Mouse (Mus musculus): ENCODE results near the gene Nr3c2. TPM values are rescaled to one million over a fixed set of nuclear protein-coding genes. Genes with fewer than 3 reads are reported as not detected.

The Nr3c2 gene
- polyA plus RNA-seq, 1 experiment from 2014 or later: 1.6 TPM

DNA sequence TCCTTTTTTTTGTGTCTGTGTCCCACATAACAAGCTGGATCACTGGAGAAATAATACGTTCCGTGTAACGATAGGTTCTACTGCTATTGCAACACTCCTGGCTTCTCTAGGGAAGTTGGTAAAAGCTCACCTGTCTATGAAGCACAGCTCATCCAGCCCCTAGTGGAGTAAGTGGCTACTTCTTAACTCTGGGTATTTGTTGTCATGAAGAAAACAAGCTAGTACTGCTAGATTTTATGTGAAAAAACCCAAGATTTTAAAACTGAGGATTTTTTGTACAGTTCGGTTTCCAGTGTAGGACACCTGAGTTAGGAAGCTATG lies 271.2 kb downstream of the Nr3c2 start:
- no peak for ATAC-seq (ENCODE audit: insufficient number of reproducible peaks, low FRiP score)
- no peaks in the 10 kb centered on the region for H3K27me3 ChIP-seq (replicated peaks)
- H3K4me1 ChIP-seq (replicated peaks): 0 out of 2 replicates have a peak, but pooled peaks cover 6% of the 10 kb centered on the region
- WGBS: 91% methylated on average over 4 of the region's 4 CpGs
- H3K9ac ChIP-seq: no peak overlapping the region
- no peak overlapping the region for H3K4me2 ChIP-seq
- 0 out of 2 replicates have a peak, but pooled peaks cover 3% of the 10 kb centered on the region for H3K9me3 ChIP-seq (replicated peaks)
- H3K4me3 ChIP-seq: no peak overlapping the region
- no peaks in the 10 kb centered on the region for H3K36me3 ChIP-seq
- H3K27ac ChIP-seq (ENCODE audit: poor library complexity, severe bottlenecking): no peak overlapping the region

DNA sequence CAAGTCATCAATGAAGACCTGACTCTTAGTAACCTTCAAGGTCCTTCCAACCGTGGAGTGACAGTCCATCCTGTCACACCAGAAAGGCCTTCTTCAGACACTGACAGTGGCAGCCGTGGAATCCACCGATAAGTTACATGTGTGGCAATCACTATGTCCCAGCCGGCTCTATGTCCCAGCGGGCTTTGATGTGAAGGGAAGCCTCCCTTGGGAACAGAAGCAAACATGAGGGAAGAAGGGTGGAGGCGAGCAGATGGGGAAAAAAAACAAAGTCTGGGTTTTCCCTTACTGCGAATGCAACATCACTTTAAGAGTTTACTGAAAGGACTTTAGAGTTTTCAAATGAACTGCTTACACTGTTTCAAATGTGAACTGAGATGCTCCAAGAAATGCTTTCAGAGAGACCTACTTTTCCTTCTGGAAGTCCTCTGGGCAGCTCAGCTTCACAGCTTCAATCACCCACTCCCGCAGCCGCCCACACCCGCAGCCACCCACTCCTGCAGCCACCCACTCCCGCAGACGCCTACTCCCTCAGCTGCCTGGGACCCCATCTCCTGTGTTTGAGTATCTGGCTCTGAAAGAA lies 273.9 kb downstream of the Nr3c2 start:
- Histone ChIP-seq H3K27ac (ENCODE audit: poor library complexity, severe bottlenecking) (no peak overlapping the region), H3K4me3 (no peak overlapping the region), H3K4me2 (no peak overlapping the region), H3K4me1 (replicated peaks) (0 out of 2 replicates have a peak, but pooled peaks cover 6% of the 10 kb centered on the region), H3K36me3 (no peaks in the 10 kb centered on the region), H3K27me3 (replicated peaks) (no peaks in the 10 kb centered on the region), H3K9me3 (replicated peaks) (0 out of 2 replicates have a peak, but pooled peaks cover 2% of the 10 kb centered on the region), H3K9ac (no peak overlapping the region)
- no peak for ATAC-seq (ENCODE audit: insufficient number of reproducible peaks, low FRiP score)
- WGBS: 49% methylated on average over 12 of the region's 12 CpGs

DNA sequence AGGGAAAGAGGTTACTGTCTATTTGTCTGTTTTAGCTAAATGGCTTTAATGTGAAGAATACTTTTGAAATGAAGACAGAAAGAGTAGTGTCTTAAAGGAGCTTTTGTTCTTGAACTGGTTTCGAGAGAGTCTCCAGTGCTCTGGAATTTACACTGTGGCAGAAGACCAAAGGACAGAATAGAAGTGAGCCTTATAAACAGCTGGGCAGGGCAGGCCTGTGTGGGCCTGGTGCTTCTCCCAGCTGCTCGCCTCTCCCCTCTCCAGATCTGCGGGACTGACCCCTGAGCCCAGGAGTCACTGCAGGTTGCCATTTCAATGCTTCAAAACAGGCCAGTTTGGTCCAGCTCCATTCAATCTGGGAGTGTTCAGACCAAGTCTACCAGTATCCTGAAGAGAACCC lies 274.5 kb downstream of the Nr3c2 start:
- Histone ChIP-seq H3K4me3 (no peak overlapping the region), H3K27ac (ENCODE audit: poor library complexity, severe bottlenecking) (no peak overlapping the region), H3K27me3 (replicated peaks) (no peaks in the 10 kb centered on the region), H3K4me2 (no peak overlapping the region), H3K4me1 (replicated peaks) (0 out of 2 replicates have a peak, but pooled peaks cover 6% of the 10 kb centered on the region), H3K9ac (no peak overlapping the region), H3K36me3 (no peaks in the 10 kb centered on the region), H3K9me3 (replicated peaks) (no peaks in the 10 kb centered on the region)
- whole genome bisulfite sequencing: 55% methylated on average over 3 of the region's 3 CpGs
- no peak for ATAC-seq (ENCODE audit: insufficient number of reproducible peaks, low FRiP score)

DNA sequence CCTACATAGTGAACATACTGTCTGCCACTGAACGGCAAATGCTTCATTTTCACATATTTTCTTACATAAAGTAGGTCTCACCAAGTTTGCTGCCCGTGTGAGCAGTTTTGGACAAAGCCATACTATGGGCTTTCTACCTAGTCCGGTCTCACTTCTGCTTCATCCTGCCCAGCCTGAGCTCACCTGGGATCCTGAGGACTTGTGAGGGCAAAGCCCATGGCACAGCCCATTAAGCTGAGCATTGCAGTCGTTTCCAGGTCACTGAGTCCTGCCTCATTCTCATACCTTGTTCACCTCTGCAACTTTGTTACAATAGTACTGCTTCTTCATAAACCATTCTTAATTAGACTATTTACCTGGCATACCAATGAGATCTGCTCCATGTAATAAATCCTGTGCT lies 276.2 kb downstream of the Nr3c2 start:
- no peaks in the 10 kb centered on the region for H3K9me3 ChIP-seq (replicated peaks)

DNA sequence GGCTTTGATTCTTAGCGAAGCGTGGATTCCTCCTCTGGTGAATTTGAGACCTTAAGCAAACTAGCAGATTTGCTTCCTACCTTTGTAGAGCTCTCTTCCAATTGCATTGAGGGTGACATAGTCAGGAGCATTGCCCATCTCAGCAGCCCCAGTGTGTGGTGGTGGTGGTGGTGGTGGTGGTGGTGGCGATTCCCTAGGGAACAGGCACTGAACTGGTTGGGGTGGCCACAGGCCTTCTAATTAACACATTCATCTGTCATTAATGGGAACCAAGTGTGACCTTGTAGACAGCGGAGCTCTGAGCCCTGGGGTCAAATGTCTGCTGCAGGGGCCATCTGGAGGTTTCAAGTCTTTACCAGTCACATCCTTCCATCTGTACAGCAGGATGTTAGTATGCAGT lies 277.1 kb downstream of the Nr3c2 start:
- H3K27ac ChIP-seq (ENCODE audit: poor library complexity, severe bottlenecking): no peak overlapping the region

More for the DNA sequence above, 276.2 kb downstream of the Nr3c2 start:
- no peak overlapping the region for H3K4me2 ChIP-seq
- no peak for ATAC-seq (ENCODE audit: insufficient number of reproducible peaks, low FRiP score)
- whole genome bisulfite sequencing: 84% methylated on average over 4 of the region's 4 CpGs
- H3K4me3 ChIP-seq: no peak overlapping the region
- no peaks in the 10 kb centered on the region for H3K36me3 ChIP-seq
- H3K27me3 ChIP-seq (replicated peaks): no peaks in the 10 kb centered on the region
- no peak overlapping the region for H3K9ac ChIP-seq
- H3K27ac ChIP-seq (ENCODE audit: poor library complexity, severe bottlenecking): no peak overlapping the region
- H3K4me1 ChIP-seq (replicated peaks): 0 out of 2 replicates have a peak, but pooled peaks cover 6% of the 10 kb centered on the region

DNA sequence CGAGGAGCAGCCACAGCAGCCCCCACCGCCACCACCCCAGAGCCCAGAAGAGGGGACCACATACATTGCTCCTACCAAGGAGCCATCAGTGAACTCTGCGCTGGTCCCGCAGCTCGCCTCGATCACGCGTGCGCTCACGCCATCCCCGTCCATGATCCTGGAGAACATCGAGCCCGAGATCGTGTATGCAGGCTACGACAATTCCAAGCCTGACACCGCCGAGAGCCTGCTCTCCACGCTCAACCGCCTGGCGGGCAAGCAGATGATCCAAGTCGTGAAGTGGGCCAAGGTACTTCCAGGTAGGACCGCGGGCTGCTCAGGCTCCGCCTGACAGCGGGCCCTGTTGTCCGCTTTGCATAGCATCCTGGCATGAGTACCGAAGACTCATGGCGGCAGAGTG lies 286.6 kb downstream of the Nr3c2 start:
- no peak for ATAC-seq (ENCODE audit: insufficient number of reproducible peaks, low FRiP score)
- no peaks in the 10 kb centered on the region for H3K4me1 ChIP-seq (replicated peaks)
- H3K27ac ChIP-seq (ENCODE audit: poor library complexity, severe bottlenecking): no peak overlapping the region
- no peak overlapping the region for H3K4me2 ChIP-seq
- H3K36me3 ChIP-seq: no peaks in the 10 kb centered on the region
- no peaks in the 10 kb centered on the region for H3K9me3 ChIP-seq (replicated peaks)
- no peaks in the 10 kb centered on the region for H3K27me3 ChIP-seq (replicated peaks)
- H3K4me3 ChIP-seq: no peak overlapping the region
- no peak overlapping the region for H3K9ac ChIP-seq
- WGBS: 82% methylated on average over 28 of the region's 28 CpGs

More for the DNA sequence above, 277.1 kb downstream of the Nr3c2 start:
- H3K4me1 ChIP-seq (replicated peaks): 0 out of 2 replicates have a peak, but pooled peaks cover 6% of the 10 kb centered on the region
- H3K4me3 ChIP-seq: no peak overlapping the region
- H3K4me2 ChIP-seq: no peak overlapping the region
- no peak for ATAC-seq (ENCODE audit: insufficient number of reproducible peaks, low FRiP score)
- H3K36me3 ChIP-seq: no peaks in the 10 kb centered on the region
- H3K27me3 ChIP-seq (replicated peaks): no peaks in the 10 kb centered on the region
- H3K9ac ChIP-seq: no peak overlapping the region
- 79% methylated on average over 4 of the region's 4 CpGs for WGBS
- H3K9me3 ChIP-seq (replicated peaks): no peaks in the 10 kb centered on the region

DNA sequence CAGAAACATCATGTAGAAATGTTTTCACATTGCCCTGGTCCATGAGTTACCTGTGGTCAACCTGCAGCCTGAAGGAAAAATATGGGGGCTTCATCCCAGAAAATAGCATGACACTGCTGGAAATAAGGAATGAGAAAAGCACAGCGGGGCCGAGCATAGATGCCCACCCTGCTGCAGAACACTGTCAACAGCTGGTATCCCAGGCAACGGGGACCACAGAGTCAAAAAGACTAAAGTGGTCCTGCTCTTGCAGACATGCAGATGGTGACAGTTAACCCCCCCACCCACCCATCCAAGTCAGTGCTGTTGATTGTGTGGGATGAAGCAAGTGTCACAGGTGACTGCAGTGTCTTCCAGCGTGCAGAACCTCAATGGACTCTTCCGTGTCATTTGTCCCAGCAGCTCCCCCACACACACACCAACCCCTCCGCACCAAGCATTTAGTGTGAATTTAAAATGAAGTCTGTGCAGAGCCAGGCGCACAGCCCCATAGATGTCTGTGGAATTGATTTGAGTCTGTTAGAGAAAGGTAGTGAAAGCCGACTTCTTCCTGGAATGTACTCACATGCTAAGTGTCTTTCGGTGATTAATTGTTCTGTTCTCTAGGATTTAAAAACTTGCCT lies 287.8 kb downstream of the Nr3c2 start:
- Histone ChIP-seq H3K27ac (ENCODE audit: poor library complexity, severe bottlenecking) (no peak overlapping the region), H3K36me3 (no peaks in the 10 kb centered on the region), H3K27me3 (replicated peaks) (no peaks in the 10 kb centered on the region), H3K4me1 (replicated peaks) (no peaks in the 10 kb centered on the region), H3K9me3 (replicated peaks) (no peaks in the 10 kb centered on the region), H3K4me3 (no peak overlapping the region), H3K9ac (no peak overlapping the region), H3K4me2 (no peak overlapping the region)
- no peak for ATAC-seq (ENCODE audit: insufficient number of reproducible peaks, low FRiP score)
- WGBS: 83% methylated on average over 9 of the region's 9 CpGs

DNA sequence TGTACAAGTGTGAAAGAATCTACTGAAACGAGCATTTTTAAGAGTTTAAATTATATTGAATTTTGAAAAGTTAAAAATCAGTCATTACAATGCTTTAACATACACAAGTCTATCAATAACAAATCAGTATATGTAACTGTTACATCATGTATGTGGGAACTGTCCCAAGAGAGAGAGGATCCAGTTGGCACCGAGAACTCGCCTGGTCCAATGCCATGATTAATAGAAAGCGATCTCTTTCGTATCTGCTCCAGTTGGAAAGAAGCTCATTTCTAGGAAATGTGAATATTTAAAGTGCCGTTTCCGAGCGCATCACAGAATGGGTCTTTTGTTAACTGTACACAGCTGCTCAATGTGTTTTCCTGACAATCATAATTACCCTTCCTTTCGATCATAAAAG lies 288.5 kb downstream of the Nr3c2 start:
- WGBS: 84% methylated on average over 9 of the region's 9 CpGs

DNA sequence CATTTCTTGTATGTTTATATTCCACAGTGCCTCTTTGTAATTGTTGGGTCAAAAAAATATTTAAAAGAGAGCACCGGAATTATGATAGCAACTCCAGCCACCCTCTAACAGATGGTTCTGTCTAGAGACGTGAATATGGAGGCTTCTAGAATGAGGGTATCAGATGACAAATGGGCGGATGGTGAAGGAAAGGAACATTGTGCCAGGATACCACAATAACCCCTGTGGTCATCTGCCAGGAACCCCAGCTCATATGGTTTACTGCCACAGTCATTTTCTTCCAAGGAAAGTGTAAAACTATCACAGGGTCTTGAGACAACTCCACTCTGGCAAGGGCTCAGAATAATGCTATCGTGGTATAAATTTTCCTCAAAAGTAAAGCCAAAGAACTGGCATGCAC lies 289.1 kb downstream of the Nr3c2 start:
- ATAC-seq (ENCODE audit: insufficient number of reproducible peaks, low FRiP score): no peak
- Histone ChIP-seq H3K27ac (ENCODE audit: poor library complexity, severe bottlenecking) (no peak overlapping the region), H3K9me3 (replicated peaks) (no peaks in the 10 kb centered on the region), H3K27me3 (replicated peaks) (no peaks in the 10 kb centered on the region), H3K4me2 (no peak overlapping the region), H3K4me1 (replicated peaks) (no peaks in the 10 kb centered on the region), H3K9ac (no peak overlapping the region), H3K36me3 (no peaks in the 10 kb centered on the region), H3K4me3 (no peak overlapping the region)
- 75% methylated on average over 4 of the region's 4 CpGs for WGBS

More for the DNA sequence above, 288.5 kb downstream of the Nr3c2 start:
- Histone ChIP-seq H3K4me1 (replicated peaks) (no peaks in the 10 kb centered on the region), H3K27me3 (replicated peaks) (no peaks in the 10 kb centered on the region), H3K4me3 (no peak overlapping the region), H3K27ac (ENCODE audit: poor library complexity, severe bottlenecking) (no peak overlapping the region), H3K9ac (no peak overlapping the region), H3K9me3 (replicated peaks) (no peaks in the 10 kb centered on the region), H3K4me2 (no peak overlapping the region), H3K36me3 (no peaks in the 10 kb centered on the region)
- ATAC-seq (ENCODE audit: insufficient number of reproducible peaks, low FRiP score): no peak

DNA sequence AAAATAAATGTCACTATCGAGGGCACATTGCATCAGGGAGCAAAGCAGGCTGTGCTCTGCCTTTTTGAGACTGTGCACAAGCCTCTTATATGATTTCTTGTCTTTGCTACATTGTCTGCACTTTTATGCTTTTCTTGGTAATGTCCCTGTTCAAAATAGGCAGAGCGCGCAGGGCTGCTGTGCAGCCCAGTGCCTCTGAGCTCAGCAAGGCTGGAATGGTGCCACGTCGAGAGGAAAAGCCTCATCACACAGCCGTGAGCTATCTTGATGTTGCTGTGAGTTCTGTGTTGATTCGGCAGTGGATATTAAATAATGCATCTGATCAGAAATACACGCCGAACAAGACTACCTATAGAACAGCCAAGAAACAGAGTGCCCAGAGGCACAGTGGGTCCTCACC lies 290.1 kb downstream of the Nr3c2 start:
- Histone ChIP-seq H3K9ac (no peak overlapping the region), H3K27ac (ENCODE audit: poor library complexity, severe bottlenecking) (no peak overlapping the region), H3K4me1 (replicated peaks) (no peaks in the 10 kb centered on the region), H3K4me2 (no peak overlapping the region), H3K4me3 (no peak overlapping the region), H3K9me3 (replicated peaks) (no peaks in the 10 kb centered on the region), H3K27me3 (replicated peaks) (no peaks in the 10 kb centered on the region), H3K36me3 (no peaks in the 10 kb centered on the region)
- 79% methylated on average over 9 of the region's 9 CpGs for WGBS
- no peak for ATAC-seq (ENCODE audit: insufficient number of reproducible peaks, low FRiP score)

DNA sequence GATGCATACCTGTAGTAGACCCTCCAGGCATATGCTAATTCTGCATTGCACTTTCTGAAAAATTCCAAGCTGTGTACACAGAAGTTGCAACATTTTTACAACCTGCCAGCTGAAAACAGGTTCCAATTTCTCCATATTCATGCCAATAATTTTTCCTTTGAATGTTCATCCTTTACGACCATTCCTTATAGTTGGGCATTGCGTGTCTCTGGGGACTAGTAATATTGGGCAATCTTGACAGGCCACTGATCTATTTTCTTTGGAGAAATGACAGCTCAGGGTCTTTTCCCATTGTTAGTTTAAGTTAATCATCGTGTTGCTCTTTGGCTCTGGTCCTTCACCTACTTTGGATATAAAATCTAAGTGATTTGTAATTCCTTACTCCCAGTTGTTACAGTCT lies 291.2 kb downstream of the Nr3c2 start:
- Histone ChIP-seq H3K4me3 (no peak overlapping the region), H3K27ac (ENCODE audit: poor library complexity, severe bottlenecking) (no peak overlapping the region), H3K27me3 (replicated peaks) (no peaks in the 10 kb centered on the region), H3K9me3 (replicated peaks) (no peaks in the 10 kb centered on the region), H3K4me1 (replicated peaks) (no peaks in the 10 kb centered on the region), H3K9ac (no peak overlapping the region), H3K4me2 (no peak overlapping the region), H3K36me3 (no peaks in the 10 kb centered on the region)
- WGBS: 84% methylated on average over 3 of the region's 3 CpGs
- ATAC-seq (ENCODE audit: insufficient number of reproducible peaks, low FRiP score): no peak

DNA sequence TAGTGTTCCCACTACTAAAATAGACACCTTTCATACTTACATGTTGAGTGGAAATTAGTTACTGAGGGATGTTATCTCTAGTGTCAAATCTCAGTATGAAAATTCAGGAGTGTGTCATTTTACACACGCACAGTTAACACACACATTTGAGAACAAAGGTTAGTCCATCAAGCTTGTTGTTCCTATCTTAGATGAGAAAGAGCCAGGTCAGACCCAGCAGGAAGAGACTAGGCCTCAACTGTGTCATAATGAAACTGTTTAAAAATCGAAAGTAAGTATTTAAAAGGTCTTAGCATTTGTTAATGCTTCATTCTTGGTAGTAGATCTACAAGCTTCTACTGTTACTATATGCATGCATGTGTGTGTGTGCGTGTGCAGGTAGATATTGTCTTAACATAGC lies 310.1 kb downstream of the Nr3c2 start:
- Histone ChIP-seq H3K27me3 (replicated peaks) (no peaks in the 10 kb centered on the region), H3K4me2 (no peak overlapping the region), H3K36me3 (no peaks in the 10 kb centered on the region), H3K27ac (ENCODE audit: poor library complexity, severe bottlenecking) (no peak overlapping the region), H3K4me3 (no peak overlapping the region), H3K4me1 (replicated peaks) (peaks cover 5% of the 10 kb centered on the region; the same call in 1 of the 2 replicates), H3K9me3 (replicated peaks) (no peaks in the 10 kb centered on the region), H3K9ac (no peak overlapping the region)
- ATAC-seq (ENCODE audit: insufficient number of reproducible peaks, low FRiP score): no peak
- WGBS: 78% methylated on average over 3 of the region's 3 CpGs
